Mouse (Mus musculus): ENCODE results near the gene Tns1. TPM values are rescaled to one million over a fixed set of nuclear protein-coding genes. Genes with fewer than 3 reads are reported as not detected.

The Tns1 gene
- polyA plus RNA-seq, 1 experiment from 2014 or later = 38.5 TPM

- no peak for ATAC-seq (ENCODE audit: insufficient number of reproducible peaks, insufficient read depth, low FRiP score, low TSS enrichment, low read depth)
- Histone ChIP-seq H3K4me1 (peaks cover 4% of the 10 kb centered on the region), H3K9me3 (no peaks in the 10 kb centered on the region), H3K4me2 (no peak overlapping the region), H3K4me3 (no peak overlapping the region), H3K27me3 (no peaks in the 10 kb centered on the region), H3K27ac (no peak overlapping the region), H3K9ac (no peak overlapping the region), H3K36me3 (peaks cover 97% of the 10 kb centered on the region)
- WGBS = 90% methylated on average over 8 of the region's 8 CpGs
Measured at GRCm38 (mm10) chr1:73920701-73921100, 203.5 kb downstream of the Tns1 start.

- no peaks in the 10 kb centered on the region for H3K9me3 ChIP-seq
- H3K4me3 ChIP-seq = no peak overlapping the region
- no peak overlapping the region for H3K9ac ChIP-seq
- ATAC-seq (ENCODE audit: insufficient number of reproducible peaks, insufficient read depth, low FRiP score, low TSS enrichment, low read depth) = no peak
- WGBS = 92% methylated on average over 3 of the region's 3 CpGs
- no peak overlapping the region for H3K27ac ChIP-seq
- H3K4me1 ChIP-seq = peaks cover 12% of the 10 kb centered on the region
- peaks cover 92% of the 10 kb centered on the region for H3K36me3 ChIP-seq
- no peaks in the 10 kb centered on the region for H3K27me3 ChIP-seq
- H3K4me2 ChIP-seq = no peak overlapping the region
Measured at GRCm38 (mm10) chr1:73919909-73920308, 204.3 kb downstream of the Tns1 start.

- no peak for ATAC-seq (ENCODE audit: insufficient number of reproducible peaks, insufficient read depth, low FRiP score, low TSS enrichment, low read depth)
- no peak overlapping the region for H3K4me2 ChIP-seq
- H3K4me3 ChIP-seq = no peak overlapping the region
- peaks cover 92% of the 10 kb centered on the region for H3K36me3 ChIP-seq
- WGBS = 81% methylated on average over 11 of the region's 11 CpGs
- no peak overlapping the region for H3K27ac ChIP-seq
- no peaks in the 10 kb centered on the region for H3K27me3 ChIP-seq
- H3K9ac ChIP-seq = no peak overlapping the region
- H3K9me3 ChIP-seq = no peaks in the 10 kb centered on the region
- H3K4me1 ChIP-seq = peaks cover 26% of the 10 kb centered on the region
Measured at GRCm38 (mm10) chr1:73918001-73918400, 206.2 kb downstream of the Tns1 start.

GRCm38 (mm10) chr1:73916298-73916697, 208.0 kb downstream of the Tns1 start:
- H3K4me2 ChIP-seq = no peak overlapping the region
- no peaks in the 10 kb centered on the region for H3K27me3 ChIP-seq
- no peak overlapping the region for H3K4me3 ChIP-seq
- no peaks in the 10 kb centered on the region for H3K9me3 ChIP-seq
- no peak overlapping the region for H3K9ac ChIP-seq
- H3K4me1 ChIP-seq = peaks cover 26% of the 10 kb centered on the region
- WGBS = 84% methylated on average over 1 of the region's 1 CpGs
- H3K36me3 ChIP-seq = peaks cover 80% of the 10 kb centered on the region
- no peak for ATAC-seq (ENCODE audit: insufficient number of reproducible peaks, insufficient read depth, low FRiP score, low TSS enrichment, low read depth)
- no peak overlapping the region for H3K27ac ChIP-seq

GRCm38 (mm10) chr1:73915218-73916070, 208.8 kb downstream of the Tns1 start:
- ATAC-seq (ENCODE audit: insufficient number of reproducible peaks, insufficient read depth, low FRiP score, low TSS enrichment, low read depth) = no peak
- 25% methylated on average over 8 of the region's 8 CpGs for WGBS
- peaks cover 72% of the 10 kb centered on the region for H3K36me3 ChIP-seq
- no peak overlapping the region for H3K4me2 ChIP-seq
- H3K4me1 ChIP-seq = peaks cover 26% of the 10 kb centered on the region
- no peak overlapping the region for H3K4me3 ChIP-seq
- H3K9ac ChIP-seq = no peak overlapping the region; the same call in 1 of the 2 replicates
- H3K9me3 ChIP-seq = no peaks in the 10 kb centered on the region
- 0 out of 2 replicates have a peak overlapping the region, but pooled peaks have one; percentile 16 for H3K27ac ChIP-seq
- H3K27me3 ChIP-seq = no peaks in the 10 kb centered on the region

GRCm38 (mm10) chr1:73914076-73914475, 210.2 kb downstream of the Tns1 start:
- H3K4me2 ChIP-seq = no peak overlapping the region
- no peak overlapping the region for H3K4me3 ChIP-seq
- ATAC-seq (ENCODE audit: insufficient number of reproducible peaks, insufficient read depth, low FRiP score, low TSS enrichment, low read depth) = no peak
- H3K27ac ChIP-seq = no peak overlapping the region
- peaks cover 26% of the 10 kb centered on the region for H3K4me1 ChIP-seq
- H3K27me3 ChIP-seq = no peaks in the 10 kb centered on the region
- no peaks in the 10 kb centered on the region for H3K9me3 ChIP-seq
- H3K36me3 ChIP-seq = peaks cover 58% of the 10 kb centered on the region
- H3K9ac ChIP-seq = no peak overlapping the region
- 28% methylated on average over 9 of the region's 9 CpGs for WGBS

GRCm38 (mm10) chr1:73913071-73914005, 210.9 kb downstream of the Tns1 start:
- WGBS = 73% methylated on average over 19 of the region's 19 CpGs
- H3K4me2 ChIP-seq = no peak overlapping the region
- H3K36me3 ChIP-seq = peaks cover 51% of the 10 kb centered on the region

GRCm38 (mm10) chr1:73912466-73912865, 211.8 kb downstream of the Tns1 start:
- no peaks in the 10 kb centered on the region for H3K9me3 ChIP-seq
- H3K9ac ChIP-seq = no peak overlapping the region
- H3K27ac ChIP-seq = no peak overlapping the region
- WGBS = 86% methylated on average over 10 of the region's 10 CpGs
- H3K4me3 ChIP-seq = no peak overlapping the region
- no peak overlapping the region for H3K4me2 ChIP-seq
- H3K36me3 ChIP-seq = peaks cover 42% of the 10 kb centered on the region
- H3K27me3 ChIP-seq = no peaks in the 10 kb centered on the region
- ATAC-seq (ENCODE audit: insufficient number of reproducible peaks, insufficient read depth, low FRiP score, low TSS enrichment, low read depth) = no peak
- peaks cover 28% of the 10 kb centered on the region for H3K4me1 ChIP-seq

More at GRCm38 (mm10) chr1:73913071-73914005, 210.9 kb downstream of the Tns1 start:
- Histone ChIP-seq H3K27ac (no peak overlapping the region), H3K4me1 (peaks cover 28% of the 10 kb centered on the region), H3K9me3 (no peaks in the 10 kb centered on the region), H3K9ac (0 out of 2 replicates have a peak overlapping the region, but pooled peaks have one; percentile 16), H3K4me3 (no peak overlapping the region), H3K27me3 (no peaks in the 10 kb centered on the region)
- no peak for ATAC-seq (ENCODE audit: insufficient number of reproducible peaks, insufficient read depth, low FRiP score, low TSS enrichment, low read depth)

- Histone ChIP-seq H3K27me3 (no peaks in the 10 kb centered on the region), H3K9ac (no peak overlapping the region), H3K4me1 (peaks cover 28% of the 10 kb centered on the region), H3K27ac (no peak overlapping the region), H3K4me2 (no peak overlapping the region), H3K4me3 (no peak overlapping the region), H3K36me3 (peaks cover 41% of the 10 kb centered on the region), H3K9me3 (no peaks in the 10 kb centered on the region)
- no peak for ATAC-seq (ENCODE audit: insufficient number of reproducible peaks, insufficient read depth, low FRiP score, low TSS enrichment, low read depth)
- 82% methylated on average over 8 of the region's 8 CpGs for WGBS
Measured at GRCm38 (mm10) chr1:73911981-73912380, 212.3 kb downstream of the Tns1 start.

- Histone ChIP-seq H3K9me3 (no peaks in the 10 kb centered on the region), H3K9ac (no peak overlapping the region), H3K4me3 (no peak overlapping the region), H3K27ac (no peak overlapping the region), H3K4me2 (no peak overlapping the region), H3K36me3 (peaks cover 29% of the 10 kb centered on the region), H3K4me1 (peaks cover 36% of the 10 kb centered on the region), H3K27me3 (no peaks in the 10 kb centered on the region)
- WGBS = 69% methylated on average over 8 of the region's 8 CpGs
- ATAC-seq (ENCODE audit: insufficient number of reproducible peaks, insufficient read depth, low FRiP score, low TSS enrichment, low read depth) = no peak
Measured at GRCm38 (mm10) chr1:73910701-73911100, 213.5 kb downstream of the Tns1 start.

- peaks cover 33% of the 10 kb centered on the region for H3K4me1 ChIP-seq
- no peak overlapping the region for H3K9ac ChIP-seq
- H3K27ac ChIP-seq = no peak overlapping the region
- no peaks in the 10 kb centered on the region for H3K9me3 ChIP-seq
- no peak overlapping the region for H3K4me2 ChIP-seq
- 84% methylated on average over 8 of the region's 8 CpGs for WGBS
- H3K36me3 ChIP-seq = peaks cover 26% of the 10 kb centered on the region
- H3K27me3 ChIP-seq = no peaks in the 10 kb centered on the region
- no peak overlapping the region for H3K4me3 ChIP-seq
- no peak for ATAC-seq (ENCODE audit: insufficient number of reproducible peaks, insufficient read depth, low FRiP score, low TSS enrichment, low read depth)
Measured at GRCm38 (mm10) chr1:73910111-73910510, 214.1 kb downstream of the Tns1 start.
